Mouse (Mus musculus) thymus, adult 18-20 months (tissue): ENCODE data around the gene Ankrd27.
"Not testable (repeated sequence)": the region's sequence is repeated elsewhere in the genome, so short reads cannot be mapped to it uniquely, and the experiment has no call there.

ENCODE experiments used
- DNase-seq, 2 experiments: peaks; one replicate each; pipeline ENCODE4 v3.0.0; 2022; ENCODE audit warnings: mixed read lengths in 2 of 2

Ankrd27 gene

DNA sequence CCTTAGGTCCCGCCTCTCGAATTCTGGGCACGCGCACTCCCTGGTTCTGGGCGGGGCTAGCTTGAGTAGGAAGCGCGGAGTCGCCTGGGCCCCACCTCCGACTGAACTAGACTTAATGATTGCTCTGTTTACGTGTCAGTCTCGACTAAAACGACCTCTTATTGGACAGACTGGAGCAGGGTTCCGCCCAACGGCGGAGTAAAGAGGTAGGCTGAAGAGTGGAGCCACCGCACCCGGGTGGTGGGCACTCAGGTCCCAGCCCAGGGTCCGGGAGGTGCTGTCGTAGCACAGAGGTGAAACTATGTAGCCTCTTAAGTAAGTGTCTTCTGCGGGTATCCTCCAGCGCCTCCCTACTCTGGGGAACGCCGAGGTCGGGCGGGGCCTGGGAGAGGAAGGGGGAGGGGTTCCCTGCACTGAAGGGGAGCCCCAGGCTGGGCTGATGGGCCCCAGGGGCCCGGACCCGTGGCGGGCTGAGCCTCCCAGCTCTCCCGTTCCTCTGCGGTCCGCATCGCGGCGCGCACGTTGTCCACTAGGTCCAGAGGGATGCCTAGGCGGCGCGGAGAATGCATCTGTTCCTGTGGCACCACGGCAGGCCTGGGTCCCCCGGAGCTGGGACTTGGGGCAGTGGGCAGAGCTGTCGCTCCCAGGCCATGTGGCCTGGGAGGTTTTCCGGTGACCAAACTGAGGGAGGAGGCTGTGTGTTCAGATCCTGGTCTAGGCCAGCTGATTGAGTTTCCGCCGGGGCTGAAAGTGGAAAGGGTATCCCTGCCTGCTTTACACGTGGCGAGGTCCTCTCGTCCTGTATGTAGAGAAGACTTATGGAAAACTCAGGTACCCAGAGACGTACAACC, at the start of gene Ankrd27:
Gene Ankrd27, plus strand, starts transcription at position 190 of the 851 bp plus-strand sequence.
- DNase-seq, result peak; percentile 91 to 94

DNA sequence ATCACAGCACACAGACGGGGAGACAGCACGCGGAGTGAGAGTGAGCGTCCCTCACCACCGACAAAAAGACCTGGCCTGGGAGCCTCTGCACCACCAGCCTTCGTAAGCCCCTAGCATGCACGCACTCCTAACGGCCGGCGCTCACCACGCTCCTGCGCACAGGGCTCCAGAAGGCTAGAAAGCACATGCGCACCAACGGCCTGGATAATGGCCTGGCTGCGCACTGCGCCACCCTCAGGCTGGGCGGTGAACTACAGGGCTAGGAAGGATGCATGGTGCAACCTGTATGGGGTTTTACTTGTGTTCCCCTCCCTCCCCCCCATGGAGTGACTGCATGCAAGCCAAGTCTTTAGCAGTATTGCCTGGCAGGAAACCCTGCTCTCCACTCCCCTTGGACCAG, 48.5 kb upstream of the Ankrd27 start, which contains the start of gene Tdrd12:
Gene Tdrd12, minus strand, starts transcription at position 184 of the 400 bp plus-strand sequence.
- DNase-seq, result no peak

DNA sequence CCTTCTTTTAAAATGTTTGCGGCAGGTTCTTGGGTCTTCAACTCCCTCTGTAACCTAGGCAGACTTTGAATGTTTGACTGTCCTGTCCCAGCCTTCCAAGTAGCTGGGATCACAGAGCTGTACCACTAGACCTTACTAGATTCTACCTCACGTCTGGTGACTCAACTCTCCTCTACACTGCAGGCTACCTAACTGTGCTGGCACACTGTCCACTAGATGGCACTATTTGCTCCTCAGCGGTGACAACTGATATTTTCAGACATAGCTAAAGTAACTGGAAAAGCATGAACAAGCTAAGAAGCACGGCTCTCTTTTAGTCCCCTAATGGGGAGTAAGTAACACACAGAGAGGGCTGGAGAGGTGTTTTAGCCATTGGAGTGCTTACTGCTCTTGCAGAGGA, 40.2 kb upstream of the Ankrd27 start:
- no peak for DNase-seq

DNA sequence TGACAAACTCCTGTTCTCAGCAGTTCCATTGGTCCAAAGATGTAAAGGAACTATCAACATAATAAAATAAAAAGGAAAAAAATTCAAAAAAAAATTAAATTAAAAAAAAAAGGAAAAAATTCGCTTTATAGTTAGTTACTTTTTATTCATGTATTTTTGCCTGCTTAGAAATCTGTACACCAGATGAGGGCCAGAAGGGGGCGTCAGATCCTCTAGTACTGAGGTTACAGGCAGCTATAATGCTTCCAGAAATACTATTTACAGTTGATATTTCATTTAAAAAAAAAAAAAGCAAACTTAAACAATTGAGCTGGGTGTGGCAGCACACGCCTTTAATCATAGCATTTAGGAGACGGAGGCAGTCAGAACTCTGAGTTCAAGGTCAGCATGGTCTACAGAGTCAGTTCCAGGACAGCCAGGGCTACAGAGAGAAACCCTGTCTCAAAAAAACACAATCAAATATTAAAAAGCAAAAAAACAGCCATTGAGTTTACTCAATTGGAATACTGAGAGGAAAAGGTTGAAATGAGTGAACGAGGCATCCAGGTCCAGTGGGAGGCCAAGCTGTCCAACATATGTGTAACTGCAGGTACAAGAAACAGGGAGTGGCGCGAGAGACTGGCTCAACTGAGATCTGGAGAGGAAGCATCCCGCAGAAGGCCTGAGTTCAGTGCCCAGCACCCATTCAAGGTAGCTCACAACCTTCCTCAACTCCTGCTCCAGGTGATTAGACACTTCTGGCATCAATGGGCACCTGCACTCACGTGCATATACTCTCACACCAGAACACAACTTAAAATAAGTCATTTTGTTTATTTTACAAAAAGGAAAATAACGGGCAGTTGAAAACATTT, 32.1 kb upstream of the Ankrd27 start:
- no peak for DNase-seq

DNA sequence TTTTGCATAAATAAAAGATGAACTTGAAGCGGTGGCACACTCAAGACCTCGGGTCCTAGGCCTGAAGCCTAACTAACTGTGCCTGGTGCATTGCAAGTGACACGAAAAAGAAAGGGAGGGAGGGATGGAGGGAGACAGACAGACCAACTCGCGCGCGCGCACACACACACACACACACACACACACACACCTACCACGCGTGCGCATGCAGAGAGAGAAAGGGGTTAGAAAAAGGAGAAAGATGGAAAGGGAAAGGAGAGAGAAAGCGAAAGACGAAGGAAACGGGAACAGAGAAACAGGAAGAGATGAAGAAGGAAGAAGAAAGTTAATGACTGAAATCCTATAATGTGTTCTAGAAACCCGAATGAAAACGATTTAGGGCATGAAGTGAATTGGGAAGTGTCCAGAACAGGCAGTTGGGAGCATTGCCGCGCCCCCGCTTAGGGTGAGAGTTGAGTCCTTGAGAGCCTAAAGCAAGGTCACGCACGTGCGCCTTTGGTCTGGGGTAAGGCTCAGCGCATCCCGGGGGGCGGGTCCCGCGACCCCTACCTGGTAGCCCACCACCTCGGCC, 31.4 kb upstream of the Ankrd27 start:
- peak in 1 of 2 experiments; percentile 13 for DNase-seq

DNA sequence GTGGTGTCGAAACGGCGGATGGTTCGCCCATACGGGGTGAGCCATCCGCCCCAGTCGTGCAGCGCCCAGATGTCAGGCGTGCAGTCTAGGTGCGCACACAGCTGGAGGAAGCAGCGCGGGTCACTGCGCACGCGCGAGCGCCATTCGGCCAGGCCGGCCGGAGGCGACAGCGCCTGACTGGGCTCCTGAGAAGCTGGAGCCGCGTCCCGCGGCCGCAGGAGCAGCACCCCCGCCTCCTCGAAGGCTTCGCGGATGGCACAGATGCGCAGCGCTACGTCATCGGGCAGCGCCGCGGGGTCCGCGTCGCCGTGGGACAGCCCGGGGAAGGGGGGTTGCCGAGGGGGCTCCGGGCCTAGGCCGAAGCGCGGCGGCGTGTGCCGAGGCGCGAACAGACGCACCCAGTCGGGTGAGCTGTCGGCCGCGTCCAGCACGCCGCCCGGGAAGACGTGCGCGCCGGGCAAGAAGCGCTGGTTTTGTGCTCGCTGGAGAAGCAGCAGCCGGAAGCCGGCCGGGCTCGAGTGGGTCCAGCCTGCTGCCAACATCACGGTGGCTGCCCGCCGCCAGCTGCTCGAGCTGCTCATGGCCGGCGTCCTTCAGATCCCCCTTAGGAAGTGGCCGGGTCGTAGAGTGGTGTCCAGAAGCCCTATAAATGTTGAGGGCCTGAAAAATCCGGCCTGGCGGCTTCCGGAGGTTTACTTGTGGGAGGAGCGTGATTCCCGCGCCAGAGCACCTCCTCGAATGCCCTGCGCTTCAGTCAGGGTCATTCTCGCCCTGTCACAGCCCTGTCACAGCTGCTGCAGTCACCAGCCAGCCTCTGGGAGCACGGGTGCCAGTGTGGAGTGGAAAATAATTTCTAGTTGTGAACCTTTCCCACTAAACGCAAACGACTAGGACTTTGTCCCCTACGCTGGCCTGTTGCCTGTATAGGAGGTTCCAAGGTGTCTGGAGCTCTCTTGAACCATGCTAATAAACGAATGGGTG, 30.5 kb upstream of the Ankrd27 start:
- peak; percentile 73 to 75 for DNase-seq

DNA sequence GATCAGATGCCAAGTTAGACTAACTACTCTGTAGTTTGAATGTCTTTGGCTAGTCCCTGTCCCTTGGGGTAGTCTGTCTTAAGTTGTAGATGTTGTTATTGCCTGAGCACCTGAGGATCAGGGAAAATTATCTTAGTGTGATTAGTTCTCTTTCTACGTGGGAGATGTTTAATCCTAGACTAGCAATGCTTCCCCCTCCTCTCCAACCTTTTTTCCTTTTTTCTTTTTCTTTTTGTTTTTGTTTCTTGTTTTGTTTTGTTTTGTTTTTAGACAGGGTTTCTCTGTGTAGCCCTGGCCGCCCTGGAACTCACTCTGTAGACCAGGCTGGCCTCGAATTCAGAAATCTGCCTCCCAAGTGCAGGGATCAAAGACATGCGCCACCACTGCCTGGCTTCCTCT, 29.8 kb upstream of the Ankrd27 start, which contains the start of gene Nudt19:
Gene Nudt19, minus strand, starts transcription at position 100 of the 399 bp plus-strand sequence.
- DNase-seq, result no peak

DNA sequence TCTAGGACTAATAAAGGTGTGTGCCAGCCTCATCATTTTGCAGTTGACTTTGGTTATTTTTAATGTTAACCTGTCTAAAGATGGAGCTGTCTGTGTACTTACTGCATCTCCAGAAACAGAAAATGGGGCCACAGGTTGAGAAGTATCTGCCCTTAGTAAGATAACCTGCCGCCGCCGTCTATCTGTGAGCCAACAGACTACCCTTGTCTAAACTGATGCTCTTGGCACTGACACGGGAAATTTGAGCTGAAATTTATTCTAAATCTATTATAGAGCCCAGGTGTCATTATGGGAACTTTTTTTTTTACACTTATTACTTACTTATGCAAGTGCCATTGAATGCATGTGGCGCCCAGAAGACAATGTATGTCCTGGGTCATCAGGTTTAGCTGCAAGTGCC, 29.1 kb upstream of the Ankrd27 start:
- DNase-seq, result no peak

DNA sequence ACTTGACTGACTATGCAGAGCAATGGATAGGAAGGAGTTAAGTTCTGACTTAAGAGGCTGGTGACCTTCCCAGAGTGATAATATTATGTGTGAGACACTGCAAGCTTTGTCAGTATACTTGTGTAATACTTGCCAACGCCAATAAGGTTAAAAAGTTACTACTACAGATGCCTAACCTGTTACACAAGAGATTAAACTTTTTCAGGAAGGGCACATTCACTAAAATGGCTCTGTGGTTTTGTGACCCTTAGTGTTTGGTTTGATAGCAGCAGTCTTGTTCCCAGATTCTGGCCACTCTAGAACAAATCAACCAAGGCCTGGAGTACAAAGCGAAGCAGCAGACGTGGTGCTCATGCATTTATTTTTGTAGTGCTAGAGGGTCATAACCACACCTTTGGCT, 28.5 kb upstream of the Ankrd27 start:
- no peak for DNase-seq

DNA sequence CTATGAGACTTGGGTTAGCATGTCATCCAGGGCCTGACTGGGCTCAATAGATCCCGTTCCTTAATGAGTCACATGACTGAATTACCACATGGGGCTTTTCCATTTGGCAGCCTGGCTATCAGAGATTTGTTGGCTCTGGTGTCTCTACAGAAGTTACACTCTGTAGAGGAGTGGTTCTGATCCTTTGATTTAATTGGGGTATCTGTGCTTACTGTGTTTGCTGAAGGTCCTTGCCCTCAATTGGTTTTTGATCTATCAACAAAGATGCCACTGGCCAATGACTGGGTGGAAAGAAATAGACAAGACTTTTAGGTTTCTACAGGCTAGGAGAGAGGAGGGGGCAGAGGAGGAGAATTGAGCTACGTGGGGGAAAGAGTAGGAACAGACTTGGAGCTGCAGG, 27.4 kb upstream of the Ankrd27 start:
- DNase-seq, result no peak

DNA sequence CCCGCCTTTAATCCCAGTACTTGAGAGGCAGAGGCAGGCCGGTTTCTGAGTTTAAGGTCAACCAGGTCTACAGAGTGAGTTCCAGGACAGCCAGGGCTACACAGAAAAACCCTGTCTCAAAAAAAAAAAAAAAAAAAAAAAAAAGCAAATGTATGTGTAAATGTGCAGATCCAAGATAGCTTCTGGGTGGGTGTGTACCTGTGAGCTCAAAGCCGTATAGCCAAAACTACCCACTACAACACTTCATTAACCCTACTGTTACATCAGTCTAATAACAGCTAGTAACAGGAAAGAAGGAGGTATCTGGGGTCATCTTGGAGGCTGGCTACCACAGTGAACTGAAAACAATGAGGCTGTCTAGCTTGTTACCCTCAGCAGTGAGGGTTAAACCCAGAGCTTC, 26.2 kb upstream of the Ankrd27 start:
- DNase-seq, result no peak

DNA sequence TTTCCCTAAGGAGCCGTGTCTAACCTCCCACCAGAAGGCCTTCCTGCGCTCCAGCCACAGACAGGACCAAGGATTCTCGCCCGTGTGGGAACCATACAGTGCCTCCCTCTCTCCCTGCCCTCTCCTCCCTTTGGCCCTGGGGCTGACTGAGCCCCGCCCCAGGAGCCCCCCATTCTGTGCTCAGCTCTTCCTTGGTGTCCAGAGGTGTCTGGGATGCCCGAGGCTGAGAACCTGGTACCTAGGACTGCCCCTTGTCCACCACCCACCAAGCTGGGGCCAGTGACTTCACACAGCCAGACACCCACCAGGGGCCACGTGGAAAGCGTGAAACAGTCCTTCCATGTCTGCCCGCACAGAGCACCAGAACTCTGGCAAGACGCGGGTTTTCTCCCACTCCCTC, 23.0 kb upstream of the Ankrd27 start:
- DNase-seq, result no peak

DNA sequence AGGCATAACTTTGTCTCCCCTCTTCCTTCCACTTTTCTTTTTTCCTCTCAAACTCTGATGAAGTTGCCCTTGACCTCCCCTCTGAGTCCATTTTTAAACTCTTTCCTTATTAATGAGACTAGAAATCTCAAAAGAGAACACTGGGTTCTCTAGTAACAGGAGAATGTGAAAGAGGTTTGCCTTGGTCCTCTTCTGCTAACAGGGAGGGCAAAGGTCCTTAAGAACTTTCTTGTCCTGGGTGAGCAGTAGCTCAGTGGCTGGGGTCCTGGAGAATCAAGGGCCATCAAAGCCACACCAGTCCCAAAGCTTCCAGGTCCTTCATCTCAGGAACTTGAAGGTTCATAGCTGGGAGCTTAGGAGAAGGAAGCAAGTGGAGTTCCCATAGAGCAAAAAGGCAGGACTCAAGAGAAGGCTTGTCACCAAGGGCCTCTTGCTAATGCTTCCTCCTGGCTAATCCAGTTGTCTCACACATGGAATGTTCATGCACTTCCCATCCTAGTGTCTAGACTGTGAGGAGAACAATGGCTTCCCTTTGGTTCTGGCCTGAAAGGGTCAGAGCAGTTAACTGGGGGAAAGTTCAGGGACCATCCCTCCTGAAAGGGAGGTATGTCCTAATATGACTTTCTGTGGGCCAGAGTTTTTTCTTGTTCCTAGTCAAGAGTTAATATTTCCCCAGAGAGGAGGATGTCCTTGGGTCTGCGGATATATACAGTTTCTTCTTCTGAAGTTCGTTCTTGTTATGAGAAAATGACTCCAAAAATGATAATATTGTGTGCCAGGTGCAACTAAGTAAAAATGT, 21.8 kb upstream of the Ankrd27 start:
- no peak for DNase-seq

DNA sequence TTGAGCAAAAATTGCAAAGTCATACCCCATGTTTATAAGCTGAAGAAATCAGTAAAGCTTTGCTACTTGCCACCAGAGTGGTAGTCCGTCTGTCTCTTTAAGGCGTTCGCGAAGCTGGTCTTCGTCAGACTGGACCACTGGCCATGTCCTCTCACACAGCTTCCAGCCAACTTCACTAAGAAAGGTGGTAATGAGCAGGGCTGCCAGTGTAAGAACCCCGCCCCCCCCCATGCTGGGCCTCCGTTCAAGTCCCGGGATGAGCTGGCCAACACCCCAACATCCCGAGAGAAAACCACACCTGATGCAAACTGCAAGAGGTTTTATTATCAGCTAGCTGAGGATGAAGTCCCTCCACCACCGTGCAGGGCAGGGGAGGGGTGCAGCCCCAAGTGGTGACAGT, 21.2 kb upstream of the Ankrd27 start:
- not testable (repeated sequence) for DNase-seq

DNA sequence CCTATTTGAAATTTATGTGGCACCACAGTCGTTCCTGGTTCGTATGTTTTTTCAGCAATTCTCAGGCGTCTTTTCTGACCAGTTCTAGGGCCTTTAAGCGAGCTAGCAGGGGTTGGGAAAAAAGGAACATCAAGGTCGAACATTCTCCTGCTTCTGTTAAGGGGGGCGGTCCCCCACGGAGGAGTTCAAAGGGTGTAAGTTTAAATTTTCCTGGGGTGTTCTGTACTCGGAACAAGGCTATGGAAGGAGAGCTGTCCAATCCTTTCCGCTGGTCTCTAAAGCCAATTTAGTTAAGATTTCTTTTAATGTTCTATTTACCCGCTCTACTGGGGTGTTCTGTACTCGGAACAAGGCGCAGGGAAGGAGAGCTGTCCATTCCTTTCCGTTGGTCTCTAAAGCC, 20.1 kb upstream of the Ankrd27 start:
- not testable (repeated sequence) for DNase-seq

DNA sequence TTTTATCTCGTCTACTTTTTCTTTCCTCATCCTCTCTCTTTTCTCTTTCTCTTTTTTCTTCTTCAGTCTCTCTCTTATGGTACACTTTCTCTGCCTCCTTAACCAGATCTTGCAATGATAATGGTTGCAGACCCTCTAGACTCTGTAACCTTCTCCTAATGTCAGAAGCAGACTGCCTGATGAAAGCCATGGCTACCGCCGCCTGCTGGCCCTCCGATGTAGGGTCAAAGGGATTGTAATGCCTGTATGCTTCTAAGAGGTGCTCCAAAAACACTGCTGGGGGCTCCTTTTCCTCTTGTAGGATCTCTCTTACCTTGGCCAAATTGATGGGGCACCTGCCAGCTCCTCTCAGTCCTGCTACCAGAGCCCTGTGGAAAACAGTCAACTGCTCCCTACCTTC, 16.3 kb upstream of the Ankrd27 start:
- not testable (repeated sequence) for DNase-seq

DNA sequence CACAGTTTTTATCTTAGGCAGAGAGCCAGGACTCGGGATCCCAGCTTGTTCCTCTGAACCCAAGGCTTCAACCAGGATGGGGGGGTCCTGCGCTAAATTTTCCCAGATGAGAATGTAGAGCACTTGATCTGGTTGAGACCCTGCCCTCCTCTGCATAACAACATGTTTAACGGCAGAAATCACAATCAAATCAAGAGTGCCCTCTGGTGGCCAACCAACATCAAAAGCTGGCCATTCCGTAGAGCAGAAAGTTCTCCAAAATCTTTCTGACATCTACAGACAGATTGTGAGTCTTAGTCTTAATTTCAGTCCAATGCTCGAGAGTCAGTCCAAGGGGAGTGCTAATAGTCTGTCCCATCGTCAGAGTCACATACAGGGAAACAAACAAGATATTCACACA, 15.2 kb upstream of the Ankrd27 start:
- DNase-seq, result not testable (repeated sequence)

DNA sequence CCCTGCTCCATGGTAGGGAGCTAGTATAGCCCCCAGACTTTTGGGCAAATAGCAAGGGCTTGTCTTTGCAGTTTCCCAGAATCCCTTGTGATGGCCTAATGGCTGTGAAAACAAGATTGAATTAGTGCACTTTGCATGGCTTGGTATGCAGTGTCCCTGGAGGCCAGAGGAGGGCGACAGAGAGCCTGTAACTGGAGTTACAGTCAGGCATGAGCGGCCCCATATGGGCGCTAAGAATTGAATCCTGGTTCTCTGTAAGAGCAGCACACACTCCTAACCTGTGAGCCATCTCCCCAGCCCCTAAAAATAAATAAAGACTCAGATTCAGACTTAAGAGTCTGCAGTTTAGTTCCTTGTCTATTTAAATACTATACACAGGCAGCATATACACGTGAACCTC, 6.2 kb upstream of the Ankrd27 start:
- DNase-seq, result no peak

DNA sequence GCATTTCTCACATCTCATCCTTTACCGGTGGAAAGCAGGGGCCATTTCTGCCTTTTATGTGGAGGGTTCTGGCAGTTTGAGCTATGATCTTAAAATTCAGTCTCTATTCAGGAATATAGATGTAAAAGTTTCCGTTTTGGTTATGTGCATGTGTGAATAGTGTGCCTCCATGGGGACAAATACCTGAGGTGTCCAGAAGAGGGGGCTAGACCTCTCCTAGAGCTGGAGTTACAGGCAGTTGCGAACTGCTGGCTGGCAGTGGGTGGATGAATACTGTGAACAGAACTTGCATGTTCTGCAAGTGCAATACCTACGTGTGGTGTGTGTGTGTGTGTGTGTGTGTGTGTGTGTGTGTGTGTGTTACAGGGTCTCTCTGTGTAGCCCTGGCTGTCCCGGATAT, 3.3 kb upstream of the Ankrd27 start:
- no peak for DNase-seq

DNA sequence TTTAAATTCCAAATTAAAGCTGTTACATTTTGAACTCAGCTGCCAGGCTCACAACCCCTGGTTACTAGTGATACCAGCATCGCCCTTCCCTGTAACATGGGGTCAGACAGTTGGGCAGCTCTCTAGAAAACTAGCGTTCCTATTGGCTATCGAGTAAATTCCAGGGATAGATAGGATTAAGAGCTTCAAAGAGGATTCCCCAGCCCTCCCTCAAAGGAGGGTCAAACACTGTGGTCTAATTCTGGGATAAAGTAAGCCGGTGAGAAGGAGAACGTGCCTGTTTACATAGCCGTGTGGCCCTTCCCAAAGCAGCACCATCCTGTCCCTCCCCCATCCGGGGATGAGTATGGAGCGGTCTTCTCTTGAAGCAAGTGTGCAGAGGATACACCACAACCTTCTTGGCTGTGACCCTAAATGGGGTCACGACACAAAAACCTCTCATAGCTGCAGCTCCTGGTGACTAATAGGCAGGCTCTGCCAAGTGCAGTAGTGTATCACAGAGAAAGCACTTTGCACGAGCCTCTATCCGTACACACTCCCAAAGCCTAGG, 2.5 kb upstream of the Ankrd27 start:
- no peak for DNase-seq
